Mouse (Mus musculus) G1E (cell line): ENCODE measurements around the gene Prss40.

Experiments used
- CTCF ChIP-seq: IDR thresholded peaks from 2 replicates; pipeline ENCODE4 v1.5.1; 2012; ENCODE audit warnings: low read depth, low read length, inconsistent platforms, mixed read lengths
- GATA1 ChIP-seq: IDR thresholded peaks from 2 replicates; pipeline ENCODE4 v1.6.1; 2012; ENCODE audit warnings: borderline replicate concordance, low read length, inconsistent platforms, mixed read lengths
- GATA2 ChIP-seq: IDR thresholded peaks from 2 replicates; pipeline ENCODE4 v1.6.1; 2012; ENCODE audit warnings: low read depth, low read length, inconsistent platforms, borderline replicate concordance
- TAL1 ChIP-seq: conservative IDR thresholded peaks from 2 replicates; pipeline ENCODE4 v1.6.1; 2012; ENCODE audit warnings: low read depth, low read length, inconsistent platforms, mixed read lengths

DNA sequence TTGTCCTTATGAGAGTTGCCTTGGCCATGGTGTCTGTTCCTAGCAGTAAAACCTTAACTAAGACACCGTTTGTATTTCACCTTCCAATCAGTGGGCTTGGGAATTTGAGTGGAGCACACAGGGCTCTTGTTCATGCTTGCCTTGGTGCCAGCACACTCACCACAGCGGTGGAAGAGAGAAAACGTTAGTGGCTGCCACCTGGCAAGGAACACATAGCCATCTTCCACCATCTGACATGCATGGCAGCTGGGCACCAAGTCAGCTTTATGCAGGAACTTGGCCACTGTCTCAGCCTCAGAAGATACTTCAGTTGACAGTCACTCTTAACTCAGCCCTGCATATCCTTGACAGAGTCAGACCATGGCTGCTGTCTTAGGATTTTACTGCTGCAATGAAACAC is 37.1 kb downstream of the Prss40 start:
- TF ChIP-seq CTCF (no peak), GATA2 (no peak), GATA1 (no peak), TAL1 (no peak)
